Mouse (Mus musculus): Measurements from ENCODE around the gene Mthfd1l.

DNA sequence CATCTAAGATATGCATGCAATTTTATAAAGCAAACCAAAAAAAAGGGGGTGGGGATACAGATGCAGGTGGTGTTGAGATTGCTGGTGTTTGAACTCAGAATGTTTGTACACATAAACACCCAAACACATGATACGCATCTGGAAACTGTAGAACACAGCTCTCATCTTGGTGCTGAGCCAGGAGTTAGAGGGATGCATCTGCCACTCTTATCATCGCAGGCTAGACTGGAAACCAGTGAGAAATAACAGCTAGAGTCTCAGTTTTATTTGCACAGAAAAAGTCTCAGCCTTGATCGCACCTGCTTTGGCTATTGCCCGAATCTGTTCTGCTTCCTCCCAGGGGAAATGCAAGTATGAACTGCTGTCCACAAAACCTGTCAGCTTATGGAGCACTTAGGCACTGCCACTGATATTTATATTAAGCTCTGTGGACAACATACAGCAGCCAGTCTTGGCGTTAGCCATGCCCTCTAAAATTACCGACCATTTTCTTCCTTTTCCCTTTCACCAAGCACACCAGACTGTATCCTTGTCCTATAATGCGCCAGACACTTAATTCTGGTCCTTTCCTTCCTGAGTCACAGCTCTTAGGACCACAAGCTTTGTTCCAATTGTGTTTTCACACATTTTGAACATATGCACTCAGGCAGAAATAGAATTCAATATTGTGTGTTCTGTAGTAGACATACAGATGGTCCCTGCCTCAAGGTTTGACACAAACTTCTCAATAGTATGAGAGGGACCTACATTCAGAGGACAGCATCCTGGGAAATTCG, 98.3 kb downstream of the Mthfd1l start:
- no peak for TF ChIP-seq POLR2A (IDR thresholded peaks at IDR 0.05; ENCODE audit: insufficient read depth, low read depth, low read length)
- no peak for TF ChIP-seq CTCF (IDR thresholded peaks at IDR 0.05)

Measured in heart, adult 2 months (tissue).